Mouse (Mus musculus): ENCODE measurements around the gene Gnaz.

GRCm38 (mm10) chr10:74921614-74922013, 45.4 kb upstream of the Gnaz start:
- TF ChIP-seq EP300 (IDR thresholded peaks at IDR 0.05) (no peak), CTCF (IDR thresholded peaks at IDR 0.05) (no peak)

All from lung, postnatal 0 days (tissue).